Mouse (Mus musculus) CD4-positive, CD25-positive, alpha-beta regulatory T cell, adult 2 months (primary cell): ENCODE data around the gene AI854703.
A peak's percentile ranks its signal among the peaks of the same experiment; 100 is the strongest.

Source experiments
- DNase-seq: peaks from one replicate; pipeline ENCODE4 v3.0.0-alpha.2; 2012; ENCODE audit warnings: low read depth, low spot score

Gene AI854703

GRCm38 (mm10) chr6:48626464-48626863 lies at the start of gene AI854703:
Gene AI854703 (plus strand): TSS chr6:48626764.
- no peak for DNase-seq

- no peak for DNase-seq
Measured at GRCm38 (mm10) chr6:48578736-48579135, 47.8 kb upstream of the AI854703 start.

GRCm38 (mm10) chr6:48579215-48579648 lies 47.3 kb upstream of the AI854703 start:
- peak; percentile 27 for DNase-seq

- DNase-seq = no peak
Measured at GRCm38 (mm10) chr6:48581257-48581656, 45.3 kb upstream of the AI854703 start.

GRCm38 (mm10) chr6:48582037-48582436 lies 44.5 kb upstream of the AI854703 start:
- DNase-seq = peak; percentile 83

- DNase-seq = no peak
Measured at GRCm38 (mm10) chr6:48589194-48589750, 37.3 kb upstream of the AI854703 start, which contains the start of gene Gm45021. Gene Gm45021 (plus strand): TSS chr6:48589610.

GRCm38 (mm10) chr6:48591221-48591845 lies 35.2 kb upstream of the AI854703 start:
- no peak for DNase-seq

GRCm38 (mm10) chr6:48591871-48592270 lies 34.7 kb upstream of the AI854703 start:
- no peak for DNase-seq

- peak; percentile 69 for DNase-seq
Measured at GRCm38 (mm10) chr6:48593158-48594042, 33.2 kb upstream of the AI854703 start, which contains the start of the genes Repin1 and Gm44965. Gene Repin1 (plus strand): TSS chr6:48593883. Gene Gm44965 (plus strand): TSS chr6:48593941.

GRCm38 (mm10) chr6:48594043-48594738 lies 32.4 kb upstream of the AI854703 start:
- DNase-seq = peak; percentile 68

- no peak for DNase-seq
Measured at GRCm38 (mm10) chr6:48595278-48595677, 31.3 kb upstream of the AI854703 start.

- DNase-seq = no peak
Measured at GRCm38 (mm10) chr6:48596545-48597232, 29.9 kb upstream of the AI854703 start.

GRCm38 (mm10) chr6:48597233-48597625 lies 29.3 kb upstream of the AI854703 start:
- DNase-seq = no peak

GRCm38 (mm10) chr6:48600594-48600993 lies 26.0 kb upstream of the AI854703 start:
- no peak for DNase-seq

- peak; percentile 93 for DNase-seq
Measured at GRCm38 (mm10) chr6:48601271-48602079, 25.1 kb upstream of the AI854703 start, which contains the start of gene Zfp775. Gene Zfp775 (plus strand): TSS chr6:48602063.

GRCm38 (mm10) chr6:48602080-48602741 lies 24.4 kb upstream of the AI854703 start:
- DNase-seq = peak; percentile 45

- no peak for DNase-seq
Measured at GRCm38 (mm10) chr6:48608124-48608523, 18.4 kb upstream of the AI854703 start.

GRCm38 (mm10) chr6:48609512-48609911 lies 17.1 kb upstream of the AI854703 start:
- no peak for DNase-seq

- DNase-seq = no peak
Measured at GRCm38 (mm10) chr6:48610657-48611056, 15.9 kb upstream of the AI854703 start.

- no peak for DNase-seq
Measured at GRCm38 (mm10) chr6:48613464-48613863, 13.1 kb upstream of the AI854703 start.
